19 mouse cellular contexts compared by ENCODE assay signal in genomic region chr11:49883394-49883793, GRCm38 (mm10). TPM values are rescaled to one million over a fixed set of nuclear protein-coding genes. Genes with fewer than 3 reads are reported as not detected.
DNase-seq lines count a peak whose midpoint lies in the region; ATAC-seq and TF ChIP-seq lines count a peak whose summit lies in the region.
"Had no signal": no experiment of that assay in that cellular context is flagged by ENCODE, and none has a peak within 500 bp of the region (broad histone marks: within the 10 kb centered on the region; RNA-seq: fewer than 3 reads in every experiment).

No protein-coding gene starts in this region.

- H3K79me2 ChIP-seq in CH12.LX (replicated peaks; ENCODE audit: control insufficient read depth, extremely low read depth, insufficient read depth, poor library complexity, severe bottlenecking): no peaks in the 10 kb centered on the region

- H3K9ac ChIP-seq in CH12.LX (ENCODE audit: insufficient read depth, low read depth): no peak overlapping the region
- no peak overlapping the region for H3K9ac ChIP-seq in midbrain, postnatal 0 days (replicated peaks; ENCODE audit: low read length, poor library complexity, severe bottlenecking)

- peaks cover 30 to 54% of the 10 kb centered on the region in 2 experiments for H3K4me1 ChIP-seq in CH12.LX (ENCODE audit: control insufficient read depth in 1 of 2, insufficient read depth in 2 of 2)
- H3K4me1 ChIP-seq in midbrain, postnatal 0 days (ENCODE audit: insufficient read depth, low read length): no peaks in the 10 kb centered on the region

- peak; percentile 54 for DNase-seq in CH12.LX (ENCODE audit: extremely low read depth)
- DNase-seq in midbrain, postnatal 0 days (ENCODE audit: low spot score): no peak
- DNase-seq: adrenal gland, adult 2 months; adrenal gland, adult 8-10 months; adrenal gland, postnatal 10 days; adrenal gland, postnatal 14 days; adrenal gland, postnatal 25 days; adrenal gland, postnatal 36 days; B cell, adult 2 months; cerebellum, adult 11 months; cerebellum, adult 11-12 months; cerebellum, adult 18-20 months; cerebellum, adult 2 months; cerebellum, adult 8-10 months had no signal

- TF ChIP-seq EP300 in CH12.LX (IDR thresholded peaks at IDR 0.05; ENCODE audit: low read length): peak; percentile 81

- H3K27ac ChIP-seq in CH12.LX (ENCODE audit: insufficient read depth, low read depth): no peak overlapping the region; the same call in 1 of the 2 replicates
- no peak overlapping the region for H3K27ac ChIP-seq in midbrain, postnatal 0 days (ENCODE audit: low read depth, low read length)

- no peaks in the 10 kb centered on the region for H3K27me3 ChIP-seq in CH12.LX (replicated peaks)
- H3K27me3 ChIP-seq in midbrain, postnatal 0 days (ENCODE audit: insufficient read depth, low read length): no peaks in the 10 kb centered on the region
- H3K27me3 ChIP-seq: Patski had no signal

- no peaks in the 10 kb centered on the region for H3K9me3 ChIP-seq in CH12.LX (replicated peaks; ENCODE audit: low read length)
- H3K9me3 ChIP-seq in midbrain, postnatal 0 days (ENCODE audit: low read length): no peaks in the 10 kb centered on the region
- H3K9me3 ChIP-seq: G1E had no signal

- ATAC-seq in midbrain, postnatal 0 days (ENCODE audit: low FRiP score): no peak
- ATAC-seq: activated CD4-positive, CD25-positive, alpha-beta regulatory T cell, adult 4 months; CD4-positive, CD25-positive, alpha-beta regulatory T cell, adult 4 months; Patski had no signal

- no peak for TF ChIP-seq CTCF in CH12.LX (conservative IDR thresholded peaks at IDR 0.05 in 1 of 2, IDR thresholded peaks at IDR 0.05 in 1 of 2; ENCODE audit: low read depth in 2 of 2, low read length in 2 of 2)
- TF ChIP-seq CTCF in midbrain, postnatal 0 days (IDR thresholded peaks at IDR 0.05): no peak

- TF ChIP-seq RAD21 in CH12.LX (IDR thresholded peaks at IDR 0.05; ENCODE audit: low read depth, low read length): no peak

- 82% methylated on average over 3 of the region's 3 CpGs for WGBS in midbrain, postnatal 0 days

- peaks cover 9 to 62% of the 10 kb centered on the region in 2 experiments for H3K36me3 ChIP-seq in CH12.LX (replicated peaks in 1 of 2; ENCODE audit: control insufficient read depth in 1 of 2, insufficient read depth in 1 of 2, low read length in 1 of 2)
- H3K36me3 ChIP-seq in midbrain, postnatal 0 days (ENCODE audit: insufficient read depth, low read length): peaks cover 39% of the 10 kb centered on the region

- TF ChIP-seq POLR2A in CH12.LX (IDR thresholded peaks at IDR 0.05; ENCODE audit: low read depth, low read length): no peak

- in situ Hi-C loops in CH12.LX (cut with MboI; ENCODE audit: low pct_ligation_motif_present, low pct_unique_long_range_greater_than_20kb, low sequenced_read_pairs): loop anchor here (10.0 kb wide), 1 partner anchor 169 kb away; the partner anchor contains the start of gene Cnot6

- peak overlapping the region in 1 of 3 experiments; percentile 19 for H3K4me3 ChIP-seq in CH12.LX (replicated peaks in 1 of 3; ENCODE audit: low read depth in 2 of 3, low read length in 2 of 3, poor library complexity in 1 of 3)
- no peak overlapping the region for H3K4me3 ChIP-seq in midbrain, postnatal 0 days (ENCODE audit: low read depth, low read length)

- dilution Hi-C loops in CH12.LX (cut with MboI; ENCODE audit: extremely low pct_ligation_motif_present, extremely low pct_unique_long_range_greater_than_20kb, low sequenced_read_pairs): no loop called here

- H3K4me2 ChIP-seq in CH12.LX (ENCODE audit: insufficient read depth, low read depth, poor library complexity, severe bottlenecking): no peak overlapping the region
- no peak overlapping the region for H3K4me2 ChIP-seq in midbrain, postnatal 0 days (ENCODE audit: low read depth, low read length, poor library complexity, severe bottlenecking)

TF ChIP-seq in CH12.LX, 34 proteins besides CTCF, POLR2A, EP300 and RAD21:
- TF ChIP-seq CHD1 (IDR thresholded peaks at IDR 0.05; ENCODE audit: low read depth, low read length) (peak; percentile 93; the same call in 1 of the 2 replicates), MEF2A (IDR thresholded peaks at IDR 0.05; ENCODE audit: borderline replicate concordance, low read depth, low read length) (peak; percentile 62; the same call in 1 of the 2 replicates), BHLHE40 (IDR thresholded peaks at IDR 0.05; ENCODE audit: low read depth, low read length) (peak; percentile 92), POLR2AphosphoS2 (IDR thresholded peaks at IDR 0.05; ENCODE audit: low read depth, low read length) (no peak), MAFK (IDR thresholded peaks at IDR 0.05; ENCODE audit: insufficient replicate concordance, low read length) (peak; percentile 57; the same call in 1 of the 2 replicates), IRF4 (IDR thresholded peaks at IDR 0.05; ENCODE audit: low read depth, low read length) (peak; percentile 65; the same call in 1 of the 2 replicates), JUN (IDR thresholded peaks at IDR 0.05; ENCODE audit: insufficient read depth, low read depth, low read length) (no peak), MAX (IDR thresholded peaks at IDR 0.05; ENCODE audit: low read length) (no peak), ETS1 (conservative IDR thresholded peaks at IDR 0.05; ENCODE audit: low read depth, low read length) (peak; percentile 61; the same call in 1 of the 2 replicates)

RNA-seq across cellular contexts. Expression of gene Rasgef1c, which starts 18.2 kb away (rescaled TPM):
- total RNA-seq in CH12.LX (2012; rRNA removed) (not detected in 2 replicates), CH12.LX (2014; rRNA removed) (not detected in 2 replicates)
- polyA plus RNA-seq in CH12.LX (2012; ENCODE audit: insufficient read length, low read depth): not detected in 2 replicates
- 44.8 and 45.7 TPM in 2 replicates for total RNA-seq in midbrain, postnatal 0 days (2014; rRNA removed)
- 42.6 and 43.3 TPM in 2 replicates for polyA plus RNA-seq in midbrain, postnatal 0 days (2015; fragmentation: Nextera tagmentation; extraction: Ambion mirVana)
- polyA plus RNA-seq: C2C12, G1E had no signal

RNA-seq across cellular contexts. Expression of gene Mapk9, which starts 36.8 kb away (rescaled TPM):
- total RNA-seq in CH12.LX (2012; rRNA removed): 22.0 and 22.5 TPM in 2 replicates
- 29.3 and 35.3 TPM in 2 replicates for total RNA-seq in CH12.LX (2014; rRNA removed)
- 31.7 and 36.8 TPM in 2 replicates for polyA plus RNA-seq in CH12.LX (2012; ENCODE audit: insufficient read length, low read depth)
- total RNA-seq in midbrain, postnatal 0 days (2014; rRNA removed): 128 and 157 TPM in 2 replicates
- 70.4 and 72.1 TPM in 2 replicates for polyA plus RNA-seq in midbrain, postnatal 0 days (2015; fragmentation: Nextera tagmentation; extraction: Ambion mirVana)

Comparison
In these comparisons a context has a peak if more than half of its experiments do, and no peak if none do; other contexts are left out.
1. RNA of gene Rasgef1c, which starts 18.2 kb away (total RNA-seq): 44.8 to 45.7 TPM in midbrain, postnatal 0 days; not detected in CH12.LX; every median in the first group is over 10 times any median in the second.